In the genomic region with DNA sequence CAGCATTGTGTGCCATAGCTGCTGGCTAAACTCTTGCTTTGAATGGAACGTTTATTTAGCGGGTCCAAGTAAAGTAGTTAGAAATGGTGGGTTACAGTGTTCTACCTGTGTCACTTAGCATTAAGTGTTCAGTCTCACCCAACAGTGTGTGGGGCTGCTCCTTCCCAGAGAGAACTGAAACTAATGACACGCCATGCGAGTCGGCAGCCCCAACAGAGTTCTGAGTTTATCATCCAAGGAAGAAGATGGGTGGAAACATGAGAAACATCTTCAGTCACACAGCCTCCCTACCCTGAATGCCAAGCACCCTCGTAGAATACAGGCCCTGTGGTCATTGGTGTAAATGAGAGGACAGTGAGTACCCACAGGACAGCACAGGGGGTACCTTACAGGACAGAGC, we compare ENCODE assay signal across 19 mouse cellular contexts. TPM values are rescaled to one million over a fixed set of nuclear protein-coding genes. Genes with fewer than 3 reads are reported as not detected.
DNase-seq lines count a peak whose midpoint lies in the region; ATAC-seq lines count a peak whose summit lies in the region.
"Had no signal": no experiment of that assay in that cellular context is flagged by ENCODE, and none has a peak within 500 bp of the region (broad histone marks: within the 10 kb centered on the region; RNA-seq: fewer than 3 reads in every experiment).

No protein-coding gene starts in this region.

- no peaks in the 10 kb centered on the region for H3K4me1 ChIP-seq in forebrain, embryonic 11.5 days (replicated peaks; ENCODE audit: control insufficient read depth, insufficient read depth, low read length)
- H3K4me1 ChIP-seq: embryonic facial prominence, embryonic 12.5 days; forebrain, embryonic 12.5 days; heart, embryonic 12.5 days; hindbrain, embryonic 10.5 days had no signal

- no peaks in the 10 kb centered on the region for H3K36me3 ChIP-seq in splenic B cell, adult 2 months (ENCODE audit: control insufficient read depth, insufficient read depth, low read length, poor library complexity, severe bottlenecking)
- H3K36me3 ChIP-seq in forebrain, embryonic 11.5 days (ENCODE audit: control insufficient read depth, insufficient read depth, low read length), result no peaks in the 10 kb centered on the region
- H3K36me3 ChIP-seq: embryonic facial prominence, embryonic 12.5 days; forebrain, embryonic 12.5 days; heart, embryonic 12.5 days; hindbrain, embryonic 10.5 days had no signal

- no peak overlapping the region for H3K4me3 ChIP-seq in forebrain, embryonic 11.5 days (ENCODE audit: low read depth, low read length)
- H3K4me3 ChIP-seq: embryonic facial prominence, embryonic 12.5 days; forebrain, embryonic 12.5 days; heart, embryonic 12.5 days; hindbrain, embryonic 10.5 days had no signal

- DNase-seq in B cell, adult 2 months, result peak; percentile 69 to 73
- peak; percentile 25 for DNase-seq in spleen, adult 12 weeks (ENCODE audit: low spot score)
- peak; percentile 76 for DNase-seq in splenic B cell, adult 2 months (ENCODE audit: low read depth, low spot score)
- DNase-seq in kidney, adult 8-10 months, result no peak
- DNase-seq in Muller cell, postnatal 12 days (ENCODE audit: inconsistent ontology term), result no peak
- no peak for DNase-seq in forebrain, embryonic 11.5 days (ENCODE audit: low spot score)
- DNase-seq: adrenal gland, adult 2 months; adrenal gland, postnatal 36 days; cerebellum, adult 2 months; cerebellum, postnatal 14 days; gastrocnemius, postnatal 14 days had no signal

- WGBS in forebrain, embryonic 11.5 days, result 94% methylated on average over 6 of the region's 6 CpGs

- H3K9me3 ChIP-seq in forebrain, embryonic 11.5 days (ENCODE audit: control insufficient read depth, low read length), result no peaks in the 10 kb centered on the region
- H3K9me3 ChIP-seq: embryonic facial prominence, embryonic 12.5 days; forebrain, embryonic 12.5 days; heart, embryonic 12.5 days had no signal

- H3K4me2 ChIP-seq in forebrain, embryonic 11.5 days (ENCODE audit: low read depth, low read length, severe bottlenecking), result no peak overlapping the region
- H3K4me2 ChIP-seq: embryonic facial prominence, embryonic 12.5 days; forebrain, embryonic 12.5 days; heart, embryonic 12.5 days; hindbrain, embryonic 14.5 days had no signal

- H3K27me3 ChIP-seq in splenic B cell, adult 2 months (ENCODE audit: control insufficient read depth, insufficient read depth, low read length, poor library complexity, severe bottlenecking), result no peaks in the 10 kb centered on the region
- no peaks in the 10 kb centered on the region for H3K27me3 ChIP-seq in forebrain, embryonic 11.5 days (ENCODE audit: control insufficient read depth, insufficient read depth, low read length)
- H3K27me3 ChIP-seq: CH12.LX; embryonic facial prominence, embryonic 12.5 days; forebrain, embryonic 12.5 days; heart, embryonic 12.5 days had no signal

- H3K27ac ChIP-seq in forebrain, embryonic 11.5 days (ENCODE audit: low read depth, low read length), result no peak overlapping the region
- H3K27ac ChIP-seq: embryonic facial prominence, embryonic 12.5 days; forebrain, embryonic 12.5 days; hindbrain, embryonic 10.5 days; hindbrain, embryonic 14.5 days had no signal

- ATAC-seq in megakaryocyte, adult 5-6 weeks (ENCODE audit: poor library complexity, severe bottlenecking), result peak; percentile 40
- no peak for ATAC-seq in forebrain, embryonic 11.5 days (replicated peaks; ENCODE audit: low FRiP score)
- ATAC-seq: forebrain, embryonic 16.5 days had no signal

- H3K9ac ChIP-seq in forebrain, embryonic 11.5 days (ENCODE audit: low read length), result no peak overlapping the region
- H3K9ac ChIP-seq: embryonic facial prominence, embryonic 12.5 days; forebrain, embryonic 12.5 days; heart, embryonic 12.5 days; hindbrain, embryonic 14.5 days had no signal

RNA-seq across cellular contexts. Expression of a gene that starts 14.7 kb away (rescaled TPM):
- 69.0 and 92.7 TPM in 2 replicates for total RNA-seq in megakaryocyte, adult 5-6 weeks (2015)
- total RNA-seq in megakaryocyte, adult 5-6 weeks (2017), result 80.1 and 87.1 TPM in 2 replicates
- polyA plus RNA-seq in forebrain, embryonic 11.5 days (2014; fragmentation: Nextera tagmentation; extraction: Ambion mirVana), result 2.9 and 3.4 TPM in 2 replicates
- total RNA-seq: CH12.LX had no signal

Comparison
In these comparisons a context has a peak if more than half of its experiments do, and no peak if none do; other contexts are left out.
1. DNase-seq: peak in B cell, adult 2 months (2 of 2), spleen, adult 12 weeks (single experiment) and splenic B cell, adult 2 months (single experiment); none in kidney, adult 8-10 months (0 of 2), Muller cell, postnatal 12 days (single experiment) and forebrain, embryonic 11.5 days (single experiment).